Mouse (Mus musculus): ENCODE results near the gene Nav2. TPM values are rescaled to one million over a fixed set of nuclear protein-coding genes. Genes with fewer than 3 reads are reported as not detected.

The Nav2 gene
- polyA plus RNA-seq, 1 experiment: 38.5 TPM

DNA sequence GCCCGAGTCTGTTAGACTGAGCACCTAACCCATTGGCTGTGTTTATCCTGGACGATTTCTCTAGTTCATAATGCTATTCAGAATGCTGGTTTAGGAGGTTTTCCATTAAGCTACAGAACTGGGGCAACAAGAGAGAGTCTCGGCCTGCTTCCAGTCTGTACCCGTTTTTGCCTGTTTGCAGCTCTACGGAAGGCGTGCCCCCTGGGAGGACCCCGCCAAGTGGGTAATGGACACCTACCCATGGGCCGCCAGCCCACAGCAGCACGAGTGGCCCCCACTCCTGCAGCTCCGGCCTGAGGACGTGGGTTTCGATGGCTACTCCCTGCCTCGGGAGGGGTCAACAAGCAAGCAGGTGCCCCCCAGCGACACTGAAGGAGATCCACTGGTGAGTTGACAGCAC is 695.7 kb downstream of the Nav2 start:
- H3K27ac ChIP-seq (ENCODE audit: insufficient read depth, low read length): no peak overlapping the region
- peaks cover 3% of the 10 kb centered on the region; the same call in 1 of the 2 replicates for H3K4me1 ChIP-seq (ENCODE audit: control insufficient read depth, insufficient read depth, low read length)
- no peak for TF ChIP-seq CTCF (IDR thresholded peaks at IDR 0.05; ENCODE audit: extremely low read depth, insufficient read depth, low read length)
- TF ChIP-seq POLR2A (IDR thresholded peaks at IDR 0.05; ENCODE audit: extremely low read depth, insufficient read depth, low read length): no peak

DNA sequence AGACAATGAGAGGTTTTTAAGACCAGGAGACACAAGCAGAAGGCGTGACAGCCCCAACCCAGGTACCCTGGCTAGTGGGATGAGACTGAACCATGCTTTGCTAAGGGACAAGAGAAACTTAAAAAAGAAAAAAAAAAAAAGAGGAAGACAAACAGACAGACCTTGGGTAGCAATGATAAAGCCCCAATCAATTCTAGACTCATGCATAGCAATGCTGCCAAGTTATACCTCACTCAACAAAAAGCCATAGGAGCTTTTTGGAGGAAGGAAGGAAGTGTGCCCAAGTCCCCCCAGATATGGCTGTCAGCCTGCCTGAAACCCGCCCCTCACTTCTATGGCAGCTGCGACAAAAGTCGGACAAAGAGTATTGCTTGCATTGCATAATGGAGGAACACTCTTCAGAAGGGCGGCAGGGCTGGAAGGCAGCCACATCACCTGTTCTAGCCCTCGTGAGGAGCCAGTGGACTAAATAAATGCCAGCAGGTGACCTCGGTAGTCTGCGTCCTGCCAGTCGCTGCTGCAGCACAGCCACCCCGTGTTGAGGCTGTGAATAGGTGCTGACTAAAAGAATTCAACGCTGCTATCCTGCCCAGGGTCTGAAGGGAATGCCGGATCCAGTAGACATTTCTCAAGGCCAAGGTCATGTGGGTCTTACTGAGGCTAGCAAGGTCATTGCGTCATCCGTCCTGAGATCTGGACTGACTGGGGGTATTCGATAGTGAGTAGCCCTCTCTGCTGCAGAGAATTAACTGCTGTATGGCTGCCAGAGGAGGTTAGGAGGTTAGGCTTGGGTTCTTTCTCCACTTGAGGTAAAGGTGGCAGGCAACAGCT is 696.7 kb downstream of the Nav2 start:
- Histone ChIP-seq H3K27ac (ENCODE audit: insufficient read depth, low read length) (no peak overlapping the region), H3K4me3 (ENCODE audit: insufficient read depth, low read length) (no peak overlapping the region), H3K4me1 (ENCODE audit: control insufficient read depth, insufficient read depth, low read length) (peaks cover 3% of the 10 kb centered on the region; the same call in 1 of the 2 replicates)
- no peak for TF ChIP-seq CTCF (IDR thresholded peaks at IDR 0.05; ENCODE audit: extremely low read depth, insufficient read depth, low read length)
- TF ChIP-seq POLR2A (IDR thresholded peaks at IDR 0.05; ENCODE audit: extremely low read depth, insufficient read depth, low read length): no peak

More for the DNA sequence above, 695.7 kb downstream of the Nav2 start:
- no peak overlapping the region for H3K4me3 ChIP-seq (ENCODE audit: insufficient read depth, low read length)

DNA sequence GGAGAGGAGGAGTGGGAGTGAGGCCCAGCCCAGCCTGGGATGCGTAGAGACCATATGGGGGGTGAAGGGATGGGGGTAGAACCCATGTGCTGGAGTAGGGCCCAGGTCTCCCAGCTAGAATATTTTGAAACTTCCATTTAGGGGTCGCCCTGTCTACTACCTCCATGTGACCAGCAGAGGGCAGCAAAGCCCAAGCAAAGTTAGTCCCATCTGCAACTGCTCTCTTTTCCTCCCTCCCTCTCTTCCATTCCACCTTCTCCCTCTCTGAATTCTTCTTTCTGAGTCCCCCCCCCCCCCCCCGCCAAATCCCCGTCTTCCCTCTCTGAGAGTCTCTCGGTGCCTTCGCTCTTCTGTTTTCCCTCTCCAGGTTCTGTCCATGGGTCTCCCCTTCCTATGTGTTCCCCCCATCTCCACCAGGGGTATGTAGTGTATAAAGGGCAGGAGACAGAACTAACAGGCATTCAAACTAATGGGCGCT is 707.8 kb downstream of the Nav2 start:
- TF ChIP-seq POLR2A (IDR thresholded peaks at IDR 0.05; ENCODE audit: extremely low read depth, insufficient read depth, low read length): no peak
- TF ChIP-seq CTCF (IDR thresholded peaks at IDR 0.05; ENCODE audit: extremely low read depth, insufficient read depth, low read length): peak; percentile 92
- Histone ChIP-seq H3K4me3 (ENCODE audit: insufficient read depth, low read length) (no peak overlapping the region), H3K27ac (ENCODE audit: insufficient read depth, low read length) (no peak overlapping the region), H3K4me1 (ENCODE audit: control insufficient read depth, insufficient read depth, low read length) (no peaks in the 10 kb centered on the region)

DNA sequence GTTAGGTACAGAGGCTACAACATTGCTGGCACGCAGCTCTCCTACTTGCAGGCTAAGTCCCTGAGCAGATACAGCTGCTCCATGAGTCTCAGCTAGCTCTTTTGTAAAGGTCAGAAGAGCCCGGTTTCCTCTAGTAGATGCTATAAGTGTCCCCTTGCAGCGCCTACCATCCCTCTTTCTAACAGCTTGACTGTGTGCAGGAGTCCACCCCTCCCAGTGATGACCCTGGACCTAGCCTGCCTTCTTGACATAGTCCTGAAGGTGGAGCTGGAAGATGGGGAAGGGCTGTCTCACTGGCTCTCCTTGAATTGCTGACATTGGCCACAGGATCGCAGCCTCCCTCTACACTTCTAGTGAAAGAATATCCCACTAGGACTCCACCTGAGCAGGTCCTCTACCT is 708.6 kb downstream of the Nav2 start:
- H3K4me1 ChIP-seq (ENCODE audit: control insufficient read depth, insufficient read depth, low read length): no peaks in the 10 kb centered on the region
- H3K27ac ChIP-seq (ENCODE audit: insufficient read depth, low read length): no peak overlapping the region
- no peak for TF ChIP-seq CTCF (IDR thresholded peaks at IDR 0.05; ENCODE audit: extremely low read depth, insufficient read depth, low read length)
- no peak overlapping the region for H3K4me3 ChIP-seq (ENCODE audit: insufficient read depth, low read length)

DNA sequence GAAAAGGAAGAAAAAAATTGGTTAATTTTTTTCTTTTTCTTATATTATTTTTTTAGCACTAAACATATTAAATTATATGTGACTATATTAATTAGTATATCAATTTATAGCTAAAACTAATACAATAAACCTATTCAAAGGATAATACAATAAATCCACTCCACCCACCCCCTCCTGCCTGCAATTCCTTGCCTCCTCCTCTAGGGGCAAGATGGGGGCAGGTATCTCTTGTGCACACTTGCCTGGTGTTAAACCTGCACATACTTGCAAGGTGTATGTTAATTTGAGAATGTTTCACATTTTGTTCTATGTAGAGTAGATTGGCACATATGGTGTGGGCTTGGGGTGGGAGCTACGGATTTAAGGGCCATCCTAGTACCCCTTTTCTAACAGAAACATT is 711.6 kb downstream of the Nav2 start:
- no peak overlapping the region for H3K4me3 ChIP-seq (ENCODE audit: insufficient read depth, low read length)
- no peaks in the 10 kb centered on the region for H3K4me1 ChIP-seq (ENCODE audit: control insufficient read depth, insufficient read depth, low read length)
- TF ChIP-seq POLR2A (IDR thresholded peaks at IDR 0.05; ENCODE audit: extremely low read depth, insufficient read depth, low read length) (no peak), CTCF (IDR thresholded peaks at IDR 0.05; ENCODE audit: extremely low read depth, insufficient read depth, low read length) (no peak)
- no peak overlapping the region for H3K27ac ChIP-seq (ENCODE audit: insufficient read depth, low read length)

DNA sequence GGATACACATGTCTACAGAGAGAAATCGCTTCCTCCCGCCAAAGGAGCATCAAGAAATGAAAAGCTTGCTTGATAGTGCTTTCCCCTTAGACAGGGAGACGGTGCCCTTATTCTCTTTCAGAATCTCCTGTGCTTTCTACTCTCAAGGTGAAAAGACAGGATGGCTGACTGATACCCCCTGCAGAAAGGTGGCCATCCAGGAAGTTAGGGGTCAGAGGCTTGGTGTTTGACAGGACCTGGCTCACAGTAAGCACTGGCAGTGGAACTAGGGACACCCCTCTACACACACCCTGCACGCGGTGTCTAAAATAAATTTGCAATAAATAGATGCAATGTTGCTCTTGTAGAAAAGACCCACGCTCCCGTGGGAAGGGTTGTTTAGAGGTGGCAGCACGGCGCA is 723.4 kb downstream of the Nav2 start:
- H3K4me1 ChIP-seq (ENCODE audit: control insufficient read depth, insufficient read depth, low read length): no peaks in the 10 kb centered on the region
- no peak overlapping the region for H3K27ac ChIP-seq (ENCODE audit: insufficient read depth, low read length)
- TF ChIP-seq POLR2A (IDR thresholded peaks at IDR 0.05; ENCODE audit: extremely low read depth, insufficient read depth, low read length) (no peak), CTCF (IDR thresholded peaks at IDR 0.05; ENCODE audit: extremely low read depth, insufficient read depth, low read length) (no peak)
- H3K4me3 ChIP-seq (ENCODE audit: insufficient read depth, low read length): no peak overlapping the region

DNA sequence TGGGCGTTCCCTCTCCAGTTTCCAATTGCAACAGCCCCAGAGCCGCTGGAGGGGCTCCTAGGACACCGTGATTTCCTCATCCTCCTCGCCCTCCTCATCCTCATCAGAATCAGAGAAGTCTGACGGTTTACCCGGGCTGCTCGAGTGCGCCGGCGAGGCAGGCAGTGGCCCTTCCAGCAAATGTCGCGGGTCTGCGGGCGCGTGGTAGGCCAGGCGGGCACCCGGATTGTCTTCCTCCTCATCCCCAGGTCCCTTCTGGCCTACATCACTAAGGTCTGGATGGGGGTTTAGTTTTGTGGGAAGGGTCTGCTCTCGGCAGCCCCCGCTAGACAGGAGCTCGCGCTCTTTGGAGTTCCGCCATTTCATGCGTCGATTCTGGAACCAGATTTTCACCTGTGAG is 723.9 kb downstream of the Nav2 start:
- TF ChIP-seq POLR2A (IDR thresholded peaks at IDR 0.05; ENCODE audit: extremely low read depth, insufficient read depth, low read length) (no peak), CTCF (IDR thresholded peaks at IDR 0.05; ENCODE audit: extremely low read depth, insufficient read depth, low read length) (no peak)
- Histone ChIP-seq H3K4me1 (ENCODE audit: control insufficient read depth, insufficient read depth, low read length) (no peaks in the 10 kb centered on the region), H3K27ac (ENCODE audit: insufficient read depth, low read length) (no peak overlapping the region), H3K4me3 (ENCODE audit: insufficient read depth, low read length) (no peak overlapping the region)

DNA sequence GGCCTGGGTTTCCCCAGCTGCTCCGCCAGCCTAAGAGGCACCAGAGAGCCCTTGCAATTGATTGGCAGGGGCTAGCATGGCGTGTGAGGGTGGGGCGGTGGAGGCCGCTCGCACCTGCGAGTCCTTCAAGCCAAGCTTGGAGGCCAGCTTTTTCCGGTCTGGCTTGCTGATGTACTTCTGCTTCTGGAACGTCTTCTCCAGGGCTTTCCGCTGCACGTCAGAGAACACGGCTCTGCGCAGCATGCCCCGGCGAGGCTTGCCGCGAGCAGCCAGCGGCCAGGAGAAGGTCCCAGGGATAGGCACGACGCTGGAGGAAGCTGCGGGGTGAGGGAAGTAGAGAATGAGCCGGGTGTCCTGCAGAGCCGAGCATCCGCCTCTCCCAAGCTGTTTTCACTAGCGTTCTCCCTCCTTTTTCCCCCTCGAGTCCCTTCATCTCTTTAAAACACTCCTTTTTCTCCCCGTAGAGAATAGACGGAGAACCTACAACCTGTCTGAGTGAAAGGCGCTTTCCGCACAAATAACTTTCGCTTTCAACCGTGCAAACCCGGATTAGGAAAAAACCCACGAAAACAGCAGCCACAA is 725.0 kb downstream of the Nav2 start:
- TF ChIP-seq POLR2A (IDR thresholded peaks at IDR 0.05; ENCODE audit: extremely low read depth, insufficient read depth, low read length) (no peak), CTCF (IDR thresholded peaks at IDR 0.05; ENCODE audit: extremely low read depth, insufficient read depth, low read length) (no peak)

DNA sequence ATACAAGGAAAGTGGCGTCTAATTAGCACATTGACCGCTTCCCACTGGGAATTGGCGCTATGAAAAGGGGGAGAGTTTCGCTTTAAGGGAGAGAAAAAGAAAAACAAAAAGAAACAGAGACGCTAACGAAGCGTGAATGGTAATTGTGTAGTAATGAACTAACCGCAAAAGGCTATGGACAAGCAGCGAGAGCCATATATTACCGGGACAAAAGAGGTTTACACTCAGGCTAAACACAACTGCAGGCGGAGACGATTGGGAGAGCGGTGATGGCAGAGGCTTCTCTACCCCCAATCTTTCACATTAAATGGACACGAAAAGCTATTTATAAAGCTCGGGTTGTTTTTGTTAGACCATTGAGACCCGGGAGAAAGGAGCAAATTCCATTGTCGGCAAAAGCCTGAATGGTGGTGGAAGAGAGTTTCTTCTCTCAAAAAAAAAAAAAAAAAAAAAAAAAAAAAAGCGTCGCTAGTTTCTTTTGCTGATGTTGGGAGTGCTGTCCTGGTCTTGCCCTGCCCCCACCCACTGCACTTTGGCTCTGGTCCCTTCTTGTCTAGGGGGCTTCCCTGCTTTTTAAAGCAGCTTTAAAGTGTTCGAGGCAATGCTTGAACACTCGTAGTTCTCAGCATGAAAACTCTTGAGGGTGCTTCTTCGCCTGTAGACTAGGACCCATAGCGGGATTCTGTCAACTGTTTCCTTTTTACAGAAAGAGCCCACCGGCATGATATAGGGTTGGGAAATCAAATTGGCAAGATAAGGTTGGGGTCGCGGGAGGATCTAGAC is 726.0 kb downstream of the Nav2 start:
- Histone ChIP-seq H3K4me1 (ENCODE audit: control insufficient read depth, insufficient read depth, low read length) (no peaks in the 10 kb centered on the region), H3K4me3 (ENCODE audit: insufficient read depth, low read length) (no peak overlapping the region), H3K27ac (ENCODE audit: insufficient read depth, low read length) (no peak overlapping the region)
- no peak for TF ChIP-seq POLR2A (IDR thresholded peaks at IDR 0.05; ENCODE audit: extremely low read depth, insufficient read depth, low read length)
- no peak for TF ChIP-seq CTCF (IDR thresholded peaks at IDR 0.05; ENCODE audit: extremely low read depth, insufficient read depth, low read length)

More for the DNA sequence above, 725.0 kb downstream of the Nav2 start:
- Histone ChIP-seq H3K4me3 (ENCODE audit: insufficient read depth, low read length) (no peak overlapping the region), H3K27ac (ENCODE audit: insufficient read depth, low read length) (no peak overlapping the region), H3K4me1 (ENCODE audit: control insufficient read depth, insufficient read depth, low read length) (no peaks in the 10 kb centered on the region)

All from cortical plate, adult 2 months (tissue).